In genomic region chr11:75965674-75966400, GRCm38 (mm10) we compare ENCODE assay signal across 7 mouse cellular contexts. TPM values are rescaled to one million over a fixed set of nuclear protein-coding genes. Genes with fewer than 3 reads are reported as not detected.
DNase-seq lines count a peak whose midpoint lies in the region; ATAC-seq lines count a peak whose summit lies in the region.

No protein-coding gene starts in this region.

- peaks cover 8% of the 10 kb centered on the region for H3K4me1 ChIP-seq in lung, embryonic 16.5 days (replicated peaks; ENCODE audit: control insufficient read depth, insufficient read depth, low read length)
- H3K4me1 ChIP-seq in embryonic facial prominence, embryonic 12.5 days = peaks cover 37% of the 10 kb centered on the region
- H3K4me1 ChIP-seq in hindbrain, embryonic 15.5 days (replicated peaks) = peaks cover 42% of the 10 kb centered on the region
- H3K4me1 ChIP-seq in midbrain, embryonic 12.5 days = peaks cover 45% of the 10 kb centered on the region

- peak overlapping the region; percentile 63 for H3K4me3 ChIP-seq in lung, embryonic 16.5 days (ENCODE audit: low read length)
- peak overlapping the region; percentile 58 for H3K4me3 ChIP-seq in embryonic facial prominence, embryonic 12.5 days
- peak overlapping the region; percentile 62 for H3K4me3 ChIP-seq in hindbrain, embryonic 15.5 days
- peak overlapping the region; percentile 63 for H3K4me3 ChIP-seq in midbrain, embryonic 12.5 days

- DNase-seq in lung, adult 18-20 months = no peak
- DNase-seq in cerebellum, postnatal 4 days (ENCODE audit: low spot score in 2 of 2) = no peak
- no peak for DNase-seq in Muller cell, postnatal 12 days (ENCODE audit: inconsistent ontology term)

- no peaks in the 10 kb centered on the region for H3K9me3 ChIP-seq in lung, embryonic 16.5 days (ENCODE audit: control insufficient read depth, low read length)
- H3K9me3 ChIP-seq in embryonic facial prominence, embryonic 12.5 days = no peaks in the 10 kb centered on the region
- no peaks in the 10 kb centered on the region for H3K9me3 ChIP-seq in hindbrain, embryonic 15.5 days
- no peaks in the 10 kb centered on the region for H3K9me3 ChIP-seq in midbrain, embryonic 12.5 days

- peak; percentile 36; the same call in 1 of the 2 replicates for ATAC-seq in lung, embryonic 16.5 days (ENCODE audit: low read depth)
- no peak for ATAC-seq in embryonic facial prominence, embryonic 12.5 days (ENCODE audit: insufficient number of reproducible peaks, insufficient read depth, low FRiP score, low TSS enrichment)
- no peak for ATAC-seq in hindbrain, embryonic 15.5 days (ENCODE audit: low FRiP score, low read depth)
- 0 out of 2 replicates have a peak, but pooled peaks have one; percentile 27 for ATAC-seq in midbrain, embryonic 12.5 days (ENCODE audit: low FRiP score, low read depth)

- H3K9ac ChIP-seq in lung, embryonic 16.5 days (ENCODE audit: low read length) = peak overlapping the region; percentile 77
- peak overlapping the region; percentile 65; the same call in 1 of the 2 replicates for H3K9ac ChIP-seq in embryonic facial prominence, embryonic 12.5 days
- peak overlapping the region; percentile 18; the same call in 1 of the 2 replicates for H3K9ac ChIP-seq in hindbrain, embryonic 15.5 days
- H3K9ac ChIP-seq in midbrain, embryonic 12.5 days (replicated peaks) = peak overlapping the region; percentile 60

- H3K27ac ChIP-seq in lung, embryonic 16.5 days (ENCODE audit: low read length) = peak overlapping the region; percentile 85
- 0 out of 2 replicates have a peak overlapping the region, but pooled peaks have one; percentile 61 for H3K27ac ChIP-seq in embryonic facial prominence, embryonic 12.5 days
- no peak overlapping the region for H3K27ac ChIP-seq in hindbrain, embryonic 15.5 days (replicated peaks)
- H3K27ac ChIP-seq in midbrain, embryonic 12.5 days (replicated peaks) = no peak overlapping the region

- peak overlapping the region; percentile 80 for H3K4me2 ChIP-seq in lung, embryonic 16.5 days (ENCODE audit: low read depth, low read length)
- H3K4me2 ChIP-seq in embryonic facial prominence, embryonic 12.5 days (replicated peaks) = peak overlapping the region; percentile 95
- H3K4me2 ChIP-seq in hindbrain, embryonic 15.5 days = peak overlapping the region; percentile 99
- H3K4me2 ChIP-seq in midbrain, embryonic 12.5 days (replicated peaks) = peak overlapping the region; percentile 98

- H3K27me3 ChIP-seq in lung, embryonic 16.5 days (ENCODE audit: control insufficient read depth, insufficient read depth, low read depth, low read length) = no peaks in the 10 kb centered on the region; the same call in 1 of the 2 replicates
- H3K27me3 ChIP-seq in embryonic facial prominence, embryonic 12.5 days = peaks cover 26% of the 10 kb centered on the region
- peaks cover 12% of the 10 kb centered on the region; the same call in 1 of the 2 replicates for H3K27me3 ChIP-seq in hindbrain, embryonic 15.5 days
- peaks cover 73% of the 10 kb centered on the region for H3K27me3 ChIP-seq in midbrain, embryonic 12.5 days

- H3K36me3 ChIP-seq in lung, embryonic 16.5 days (ENCODE audit: control insufficient read depth, insufficient read depth, low read length) = no peaks in the 10 kb centered on the region
- no peaks in the 10 kb centered on the region for H3K36me3 ChIP-seq in embryonic facial prominence, embryonic 12.5 days
- H3K36me3 ChIP-seq in hindbrain, embryonic 15.5 days = no peaks in the 10 kb centered on the region
- no peaks in the 10 kb centered on the region for H3K36me3 ChIP-seq in midbrain, embryonic 12.5 days

- 11% methylated on average over 28 of the region's 28 CpGs for WGBS in lung, embryonic 16.5 days
- 4% methylated on average over 27 of the region's 28 CpGs for WGBS in embryonic facial prominence, embryonic 12.5 days
- 6% methylated on average over 26 of the region's 28 CpGs for WGBS in hindbrain, embryonic 15.5 days
- 3% methylated on average over 28 of the region's 28 CpGs for WGBS in midbrain, embryonic 12.5 days

RNA-seq across cellular contexts. Expression of gene Rph3al, which starts 27.6 kb away (rescaled TPM):
- 8.1 and 8.5 TPM in 2 replicates for polyA plus RNA-seq in lung, embryonic 16.5 days (2015; fragmentation: Nextera tagmentation; extraction: Ambion mirVana)
- 3.7 TPM in 2 replicates for polyA plus RNA-seq in embryonic facial prominence, embryonic 12.5 days (2016; fragmentation: Nextera tagmentation; extraction: Ambion mirVana)
- 3.0 and 3.1 TPM in 2 replicates for polyA plus RNA-seq in hindbrain, embryonic 15.5 days (2015; fragmentation: Nextera tagmentation; extraction: Ambion mirVana)
- polyA plus RNA-seq in midbrain, embryonic 12.5 days (2016; fragmentation: Nextera tagmentation; extraction: Ambion mirVana) = 0.84 and 0.93 TPM in 2 replicates

RNA-seq across cellular contexts. Expression of gene 1700016K19Rik, which starts 33.9 kb away (rescaled TPM):
- 10.8 and 11.8 TPM in 2 replicates for polyA plus RNA-seq in lung, embryonic 16.5 days (2015; fragmentation: Nextera tagmentation; extraction: Ambion mirVana)
- polyA plus RNA-seq in embryonic facial prominence, embryonic 12.5 days (2016; fragmentation: Nextera tagmentation; extraction: Ambion mirVana) = 0.29 and 1.0 TPM in 2 replicates
- 4.3 and 5.0 TPM in 2 replicates for polyA plus RNA-seq in hindbrain, embryonic 15.5 days (2015; fragmentation: Nextera tagmentation; extraction: Ambion mirVana)
- polyA plus RNA-seq in midbrain, embryonic 12.5 days (2016; fragmentation: Nextera tagmentation; extraction: Ambion mirVana) = 0.40 and 1.1 TPM in 2 replicates

Comparison
In these comparisons a context has a peak if more than half of its experiments do, and no peak if none do; other contexts are left out.
1. ATAC-seq: peak in lung, embryonic 16.5 days (single experiment) and midbrain, embryonic 12.5 days (single experiment); none in embryonic facial prominence, embryonic 12.5 days (single experiment) and hindbrain, embryonic 15.5 days (single experiment).
2. H3K27ac ChIP-seq: peak in lung, embryonic 16.5 days (single experiment) and embryonic facial prominence, embryonic 12.5 days (single experiment); none in hindbrain, embryonic 15.5 days (single experiment) and midbrain, embryonic 12.5 days (single experiment).
3. H3K9ac ChIP-seq: peak in every context shown above with its lines; median percentile 77 in lung, embryonic 16.5 days; 65 in embryonic facial prominence, embryonic 12.5 days; 60 in midbrain, embryonic 12.5 days; 18 in hindbrain, embryonic 15.5 days.
4. Peak in every context shown above with its lines, with median percentiles within 50 percentile points of each other: H3K4me2 ChIP-seq and H3K4me3 ChIP-seq.